ENCODE assay signal across 8 mouse cellular contexts in the genomic region with DNA sequence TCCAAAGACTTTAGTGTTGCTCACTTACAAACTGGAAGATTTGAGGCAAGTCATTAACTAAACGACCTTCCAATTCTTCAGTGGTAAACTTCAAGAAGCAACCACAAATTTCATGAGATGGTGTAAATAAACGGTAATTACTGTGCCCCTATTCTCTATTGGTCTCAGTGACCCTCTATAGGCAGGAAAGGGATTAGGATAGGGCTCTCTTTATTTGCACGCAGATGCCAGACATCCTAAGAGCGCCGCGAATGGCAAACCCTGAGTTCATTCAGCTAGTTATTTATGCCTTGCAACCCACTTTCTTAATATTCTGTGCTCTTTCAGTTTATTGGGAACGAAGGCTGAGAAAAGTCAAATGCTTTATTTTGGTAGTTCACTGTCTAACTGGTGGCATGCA. TPM values are rescaled to one million over a fixed set of nuclear protein-coding genes. Genes with fewer than 3 reads are reported as not detected.
DNase-seq lines count a peak whose midpoint lies in the region; ATAC-seq and TF ChIP-seq lines count a peak whose summit lies in the region.

No protein-coding gene starts in this region.

- H3K4me1 ChIP-seq in heart, embryonic 15.5 days (replicated peaks) = peaks cover 10% of the 10 kb centered on the region
- H3K4me1 ChIP-seq in MEL (ENCODE audit: control insufficient read depth in 1 of 2, insufficient read depth in 2 of 2, low read length in 2 of 2) = peaks cover 8 to 12% of the 10 kb centered on the region in 2 experiments
- peaks cover 8% of the 10 kb centered on the region; the same call in 1 of the 2 replicates for H3K4me1 ChIP-seq in midbrain, embryonic 11.5 days (ENCODE audit: control insufficient read depth, insufficient read depth, low read length)

- H3K9ac ChIP-seq in heart, embryonic 15.5 days = peak overlapping the region; percentile 87
- peak overlapping the region; percentile 99 for H3K9ac ChIP-seq in MEL (ENCODE audit: control insufficient read depth, low read depth, low read length, poor library complexity, severe bottlenecking)
- peak overlapping the region; percentile 91 for H3K9ac ChIP-seq in midbrain, embryonic 11.5 days (ENCODE audit: low read length)

- no peak for TF ChIP-seq RAD21 in MEL (IDR thresholded peaks at IDR 0.05; ENCODE audit: low read depth, low read length)

- no peaks in the 10 kb centered on the region for H3K27me3 ChIP-seq in heart, embryonic 15.5 days
- H3K27me3 ChIP-seq in MEL (ENCODE audit: control insufficient read depth in 1 of 2, insufficient read depth in 2 of 2, low read length in 2 of 2) = no peaks in the 10 kb centered on the region
- H3K27me3 ChIP-seq in midbrain, embryonic 11.5 days (ENCODE audit: control insufficient read depth, insufficient read depth, low read length) = no peaks in the 10 kb centered on the region

- no peak for ATAC-seq in heart, embryonic 15.5 days (replicated peaks; ENCODE audit: insufficient number of reproducible peaks, insufficient read depth, low FRiP score, low read depth)
- ATAC-seq in granulocyte monocyte progenitor cell, adult 5-6 weeks (replicated peaks; ENCODE audit: poor library complexity, severe bottlenecking) = 0 out of 2 replicates have a peak, but pooled peaks have one; percentile 18
- no peak for ATAC-seq in midbrain, embryonic 11.5 days (ENCODE audit: low FRiP score)

- no peak for TF ChIP-seq EP300 in MEL (IDR thresholded peaks at IDR 0.05; ENCODE audit: low read depth in 1 of 2, low read length in 2 of 2)

- TF ChIP-seq POLR2A in MEL (IDR thresholded peaks at IDR 0.05; ENCODE audit: control insufficient read depth in 1 of 2, insufficient read depth in 1 of 2, low read depth in 1 of 2, low read length in 2 of 2, poor library complexity in 1 of 2) = no peak

- peaks cover 14% of the 10 kb centered on the region for H3K36me3 ChIP-seq in heart, embryonic 15.5 days
- H3K36me3 ChIP-seq in MEL (ENCODE audit: control insufficient read depth in 1 of 2, insufficient read depth in 2 of 2, low read length in 2 of 2) = peaks cover 4 to 29% of the 10 kb centered on the region in 2 experiments; a peak in 3 of 4 replicates
- no peaks in the 10 kb centered on the region for H3K36me3 ChIP-seq in midbrain, embryonic 11.5 days (ENCODE audit: control insufficient read depth, insufficient read depth, low read length)

- peak overlapping the region; percentile 69 for H3K4me3 ChIP-seq in heart, embryonic 15.5 days
- peak overlapping the region; percentile 70 to 100 for H3K4me3 ChIP-seq in MEL (ENCODE audit: control insufficient read depth in 1 of 2, insufficient read depth in 1 of 2, low read depth in 2 of 2, low read length in 2 of 2)
- H3K4me3 ChIP-seq in midbrain, embryonic 11.5 days (ENCODE audit: low read depth, low read length) = peak overlapping the region; percentile 81

- no peaks in the 10 kb centered on the region for H3K9me3 ChIP-seq in heart, embryonic 15.5 days (replicated peaks)
- no peaks in the 10 kb centered on the region for H3K9me3 ChIP-seq in MEL (replicated peaks; ENCODE audit: insufficient read depth, low read length)
- H3K9me3 ChIP-seq in midbrain, embryonic 11.5 days (ENCODE audit: control insufficient read depth, low read length) = no peaks in the 10 kb centered on the region

- no peak for DNase-seq in heart, adult 9 months (ENCODE audit: low spot score in 2 of 2)
- DNase-seq in MEL (ENCODE audit: low read depth, low spot score) = peak; percentile 56
- DNase-seq in midbrain, embryonic 11.5 days (ENCODE audit: low spot score, missing footprints) = peak; percentile 86
- no peak for DNase-seq in urinary bladder, postnatal 14 days (ENCODE audit: low spot score)
- no peak for DNase-seq in urinary bladder, adult 2 months (ENCODE audit: low spot score)
- DNase-seq in lung, postnatal 4 days = no peak

- H3K27ac ChIP-seq in heart, embryonic 15.5 days = peak overlapping the region; percentile 91
- peak overlapping the region; percentile 83 for H3K27ac ChIP-seq in MEL (ENCODE audit: control insufficient read depth, low read depth, low read length)
- H3K27ac ChIP-seq in midbrain, embryonic 11.5 days (ENCODE audit: low read depth, low read length) = peak overlapping the region; percentile 77; the same call in 1 of the 2 replicates

- WGBS in heart, embryonic 15.5 days = 2% methylated on average over 7 of the region's 7 CpGs
- 3% methylated on average over 7 of the region's 7 CpGs for WGBS in midbrain, embryonic 11.5 days

- H3K4me2 ChIP-seq in heart, embryonic 15.5 days = peak overlapping the region; percentile 73
- peak overlapping the region; percentile 56 for H3K4me2 ChIP-seq in midbrain, embryonic 11.5 days

- peaks cover 19% of the 10 kb centered on the region for H3K79me2 ChIP-seq in MEL (ENCODE audit: control insufficient read depth, insufficient read depth, low read length, poor library complexity)

- TF ChIP-seq CTCF in MEL (IDR thresholded peaks at IDR 0.05 in 2 of 3, conservative IDR thresholded peaks at IDR 0.05 in 1 of 3; ENCODE audit: control insufficient read depth in 1 of 3, insufficient read depth in 1 of 3, low read depth in 2 of 3, low read length in 3 of 3, poor library complexity in 1 of 3, severe bottlenecking in 1 of 3) = no peak

TF ChIP-seq in MEL, 35 proteins besides CTCF, POLR2A, EP300 and RAD21:
- 0 out of 2 replicates have a peak, but pooled peaks have one; percentile 14 for TF ChIP-seq SIN3A (IDR thresholded peaks at IDR 0.05; ENCODE audit: low read length)
- TF ChIP-seq MXI1 (IDR thresholded peaks at IDR 0.05; ENCODE audit: low read depth, low read length) = no peak

RNA-seq across cellular contexts. Expression of a gene that starts 0.7 kb away (rescaled TPM):
- polyA plus RNA-seq in heart, embryonic 15.5 days (2015; fragmentation: Nextera tagmentation; extraction: Ambion mirVana) = 484 and 664 TPM in 2 replicates
- total RNA-seq in MEL (2012; rRNA removed) = 187 and 212 TPM in 2 replicates
- 1,000 to 10,000 TPM in 1 of 2 experiments, 100 to 1,000 TPM in 1; 298 to 1,026 TPM for polyA plus RNA-seq in MEL (2012; ENCODE audit: insufficient read depth in 1 of 2, insufficient read length in 2 of 2, low read depth in 1 of 2, low replicate concordance in 2 of 2, missing spikeins in 1 of 2)
- 228 and 294 TPM in 2 replicates for total RNA-seq in granulocyte monocyte progenitor cell, adult 5-6 weeks (2014; fragmentation: Nextera tagmentation)
- 220 and 253 TPM in 2 replicates for total RNA-seq in granulocyte monocyte progenitor cell, adult 5-6 weeks (2017)
- polyA plus RNA-seq in midbrain, embryonic 11.5 days (2014; fragmentation: Nextera tagmentation; extraction: Ambion mirVana) = 316 and 343 TPM in 2 replicates
- polyA plus RNA-seq in urinary bladder, adult 2 months (2012; rRNA removed) = 178 and 179 TPM in 2 replicates

RNA-seq across cellular contexts. Expression of a gene that starts 13.9 kb away (rescaled TPM):
- 231 and 245 TPM in 2 replicates for polyA plus RNA-seq in heart, embryonic 15.5 days (2015; fragmentation: Nextera tagmentation; extraction: Ambion mirVana)
- total RNA-seq in MEL (2012; rRNA removed) = 80.6 and 105 TPM in 2 replicates
- 100 to 1,000 TPM; 212 to 571 TPM for polyA plus RNA-seq in MEL (2012; ENCODE audit: insufficient read depth in 1 of 2, insufficient read length in 2 of 2, low read depth in 1 of 2, low replicate concordance in 2 of 2, missing spikeins in 1 of 2)
- 256 and 281 TPM in 2 replicates for total RNA-seq in granulocyte monocyte progenitor cell, adult 5-6 weeks (2014; fragmentation: Nextera tagmentation)
- total RNA-seq in granulocyte monocyte progenitor cell, adult 5-6 weeks (2017) = 117 and 134 TPM in 2 replicates
- polyA plus RNA-seq in midbrain, embryonic 11.5 days (2014; fragmentation: Nextera tagmentation; extraction: Ambion mirVana) = 518 and 522 TPM in 2 replicates
- 152 and 171 TPM in 2 replicates for polyA plus RNA-seq in urinary bladder, adult 2 months (2012; rRNA removed)

Comparison
In these comparisons a context has a peak if more than half of its experiments do, and no peak if none do; other contexts are left out.
1. DNase-seq: peak in MEL (single experiment) and midbrain, embryonic 11.5 days (single experiment); none in heart, adult 9 months (0 of 2), urinary bladder, postnatal 14 days (single experiment), urinary bladder, adult 2 months (single experiment) and lung, postnatal 4 days (0 of 2).
2. Peak in every context shown above with its lines, with median percentiles within 50 percentile points of each other: H3K27ac ChIP-seq, H3K4me3 ChIP-seq and H3K9ac ChIP-seq.